Mouse (Mus musculus): ENCODE measurements around the gene Foxa2.

The Foxa2 gene

DNA sequence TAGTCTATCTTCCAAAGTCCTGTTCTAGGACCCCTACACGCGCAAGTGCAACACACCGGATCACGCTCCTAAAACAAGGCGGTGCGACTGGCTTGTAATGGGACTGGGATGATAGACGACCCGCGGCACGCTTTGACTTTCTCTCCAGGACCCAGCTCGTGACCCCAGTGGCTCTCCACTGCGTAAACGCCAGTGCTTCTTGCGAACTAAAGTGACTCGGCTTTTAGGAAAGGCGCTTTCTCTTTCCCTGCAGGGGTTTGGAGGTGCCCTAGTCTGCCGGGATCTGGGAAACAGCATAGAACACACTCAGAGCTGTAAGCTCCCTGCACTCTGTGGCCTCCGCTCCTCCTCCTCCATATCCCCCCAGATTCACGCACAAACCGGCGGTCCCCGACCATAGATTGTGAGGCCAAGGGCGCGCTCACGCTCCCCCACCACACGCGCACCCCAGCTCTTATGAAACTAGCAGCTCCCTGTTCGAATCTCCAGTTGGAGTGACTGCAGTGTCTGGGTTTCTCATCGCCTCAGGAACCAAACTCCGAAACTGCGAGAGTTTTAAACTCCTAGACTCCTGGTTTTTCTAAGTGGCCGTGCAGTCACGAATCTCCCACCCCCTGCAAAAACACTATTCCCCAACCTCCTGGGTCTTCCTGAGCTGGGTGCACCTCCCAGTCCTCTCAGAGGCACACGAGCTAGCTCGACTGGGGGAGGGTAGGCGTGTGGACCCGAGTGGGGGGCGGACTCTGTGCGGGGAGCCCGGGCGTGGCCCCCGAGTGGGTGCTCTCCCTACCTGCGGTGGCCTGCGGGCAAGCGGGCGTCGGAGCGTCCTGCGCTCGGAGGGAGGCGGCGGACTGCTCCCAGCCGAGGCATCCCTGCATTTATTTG, 7.2 kb downstream of the Foxa2 start:
- no peak for DNase-seq (ENCODE audit: low spot score in 2 of 2)

DNA sequence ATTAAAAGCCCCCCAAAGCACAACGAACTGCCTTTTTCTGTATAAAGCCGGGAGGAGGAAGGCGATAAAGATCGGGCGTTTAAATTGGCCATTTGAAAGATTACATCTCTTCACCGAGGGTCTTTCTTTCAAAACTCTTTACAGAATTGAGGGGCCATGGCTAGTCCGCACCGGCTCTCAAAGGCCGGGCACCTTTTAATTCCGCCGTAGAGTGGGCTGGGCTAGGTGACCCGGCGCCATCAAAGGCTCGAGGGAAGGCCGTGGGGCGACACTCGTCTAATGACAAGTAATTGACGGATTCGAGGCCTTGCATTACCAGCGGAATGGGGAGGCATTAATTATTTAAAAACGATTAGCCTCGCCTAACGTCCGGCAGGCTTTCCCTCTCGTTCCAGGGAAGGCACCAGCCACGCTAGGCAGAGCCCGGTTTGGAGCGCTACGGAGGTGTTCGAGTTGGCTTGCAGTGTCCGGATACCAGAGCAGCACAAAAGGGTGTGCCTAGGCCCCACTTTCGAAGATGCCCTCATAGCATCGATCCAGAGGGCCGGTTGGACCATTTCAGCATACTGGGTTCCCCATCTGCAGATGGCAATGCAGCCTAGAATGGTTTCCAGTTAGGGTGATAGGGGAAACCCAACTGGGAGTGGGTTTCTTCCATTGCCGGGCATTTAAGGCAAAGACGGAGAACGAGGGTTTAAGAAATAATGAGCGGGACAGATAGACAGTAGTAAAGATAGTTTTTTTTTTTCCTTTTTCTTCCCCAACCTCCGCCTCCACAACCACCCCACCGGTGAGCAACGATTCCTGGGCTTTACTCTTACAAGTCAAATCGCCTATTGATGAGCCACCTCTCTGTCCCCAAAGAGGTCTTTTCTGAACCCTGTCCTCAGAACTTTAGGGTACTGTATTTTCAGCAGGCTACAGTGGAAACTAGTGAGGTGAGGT, 8.1 kb downstream of the Foxa2 start:
- no peak for DNase-seq (ENCODE audit: low spot score in 2 of 2)

- no peak for DNase-seq (ENCODE audit: low spot score in 2 of 2)
Measured at GRCm38 (mm10) chr2:148036611-148037160, 10.1 kb downstream of the Foxa2 start.

- DNase-seq (ENCODE audit: low spot score in 2 of 2) = no peak
Measured at GRCm38 (mm10) chr2:148030991-148031675, 15.6 kb downstream of the Foxa2 start.

- DNase-seq (ENCODE audit: low spot score in 2 of 2) = no peak
Measured at GRCm38 (mm10) chr2:148030613-148030935, 16.2 kb downstream of the Foxa2 start.

- peak in 1 of 2 experiments; percentile 18 for DNase-seq (ENCODE audit: low spot score in 2 of 2)
Measured at GRCm38 (mm10) chr2:148029751-148030612, 16.8 kb downstream of the Foxa2 start.

GRCm38 (mm10) chr2:148029050-148029608, 17.6 kb downstream of the Foxa2 start:
- DNase-seq (ENCODE audit: low spot score in 2 of 2) = no peak

- no peak for DNase-seq (ENCODE audit: low spot score in 2 of 2)
Measured at GRCm38 (mm10) chr2:148026366-148026765, 20.4 kb downstream of the Foxa2 start.

DNA sequence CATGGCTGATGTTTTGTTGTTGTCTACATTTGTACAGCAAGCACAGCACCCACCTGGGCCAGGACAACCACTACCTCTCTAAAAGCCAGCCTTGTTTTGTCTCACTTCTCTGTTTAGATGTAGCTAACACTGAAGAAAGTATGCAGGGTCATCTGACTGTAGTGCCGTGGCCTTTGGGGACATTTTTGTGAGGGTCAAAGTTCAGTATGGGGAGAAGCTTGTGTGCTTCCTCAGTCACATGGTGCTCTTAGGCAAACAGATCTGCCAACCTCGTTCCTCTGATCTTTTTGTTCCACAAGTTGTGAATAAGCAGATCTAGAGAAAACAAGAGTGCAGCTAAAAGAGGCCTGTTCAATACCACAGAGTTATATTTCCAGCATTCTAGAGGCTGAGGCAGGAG, 21.3 kb downstream of the Foxa2 start:
- DNase-seq (ENCODE audit: low spot score in 2 of 2) = no peak

- no peak for DNase-seq (ENCODE audit: low spot score in 2 of 2)
Measured at GRCm38 (mm10) chr2:148024268-148024935, 22.4 kb downstream of the Foxa2 start.

GRCm38 (mm10) chr2:148023340-148023806, 23.4 kb downstream of the Foxa2 start:
- DNase-seq (ENCODE audit: low spot score in 2 of 2) = no peak

- DNase-seq (ENCODE audit: low spot score in 2 of 2) = no peak
Measured at GRCm38 (mm10) chr2:148021919-148022570, 24.7 kb downstream of the Foxa2 start.

- no peak for DNase-seq (ENCODE audit: low spot score in 2 of 2)
Measured at GRCm38 (mm10) chr2:148021016-148021415, 25.8 kb downstream of the Foxa2 start.

GRCm38 (mm10) chr2:148020125-148020524, 26.6 kb downstream of the Foxa2 start:
- DNase-seq (ENCODE audit: low spot score in 2 of 2) = no peak

DNA sequence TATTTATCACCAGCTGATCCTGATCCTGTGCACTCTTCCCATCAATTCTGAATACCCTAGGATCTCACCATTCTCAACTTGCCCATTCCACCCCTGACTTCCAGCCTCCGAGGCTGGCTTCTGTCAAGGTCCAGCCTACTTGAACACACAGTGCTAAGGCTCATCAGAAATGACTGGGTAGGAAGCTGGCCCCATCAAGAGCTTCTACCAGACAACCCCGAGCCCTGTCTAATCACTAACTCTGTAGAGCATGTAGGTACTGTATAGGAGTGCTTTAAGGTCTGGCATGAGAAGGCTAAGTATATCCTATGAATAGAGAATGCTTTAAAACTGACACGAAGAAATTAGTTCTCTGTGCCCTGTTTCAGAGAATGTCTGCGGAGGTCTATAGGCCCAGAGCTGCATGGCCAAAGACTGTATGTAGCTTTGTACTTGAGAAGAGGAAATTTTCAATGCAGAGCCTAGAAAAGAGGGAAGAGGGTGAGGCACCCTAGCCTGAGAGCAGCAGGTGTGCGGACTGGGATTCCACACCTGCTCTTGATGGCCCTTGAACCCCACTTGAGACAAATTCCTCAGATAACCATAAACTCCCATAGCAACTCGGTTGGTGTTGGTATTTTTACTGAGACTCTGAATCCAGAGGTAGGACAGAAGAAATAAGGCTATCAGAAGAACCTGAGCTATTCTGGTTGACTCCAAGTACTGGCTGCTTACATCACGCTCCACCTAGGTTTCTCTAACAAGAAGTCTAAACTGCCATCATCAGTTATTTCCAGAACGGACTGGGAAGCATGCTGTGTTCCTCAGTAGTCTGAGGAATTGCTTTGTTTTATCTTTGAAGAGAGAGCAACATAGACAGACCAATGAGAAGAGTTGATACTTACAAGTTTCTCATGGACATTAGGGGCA, 28.7 kb downstream of the Foxa2 start:
- DNase-seq (ENCODE audit: low spot score in 2 of 2) = no peak

GRCm38 (mm10) chr2:148013382-148013781, 33.4 kb downstream of the Foxa2 start:
- DNase-seq (ENCODE audit: low spot score in 2 of 2) = no peak

DNA sequence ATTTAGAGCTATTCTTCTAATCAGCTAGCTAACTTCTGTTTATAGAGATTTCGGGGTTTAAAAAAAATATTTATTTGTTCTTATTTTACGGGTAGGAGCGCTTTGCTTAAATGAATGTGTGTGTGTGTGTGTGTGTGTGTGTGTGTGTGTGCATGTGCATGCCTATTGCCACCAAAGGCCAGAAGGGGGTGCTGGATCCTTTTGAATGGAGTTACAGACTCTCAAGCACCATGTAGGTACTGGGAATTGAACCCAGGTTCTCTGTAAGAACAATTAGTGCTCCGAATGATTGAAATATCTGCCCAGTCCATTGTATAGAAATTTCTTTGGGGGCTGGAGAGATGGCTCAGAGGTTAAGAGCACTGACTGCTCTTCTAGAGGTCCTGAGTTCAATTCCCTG, 37.7 kb downstream of the Foxa2 start:
- no peak for DNase-seq (ENCODE audit: low spot score in 2 of 2)

All from right cerebral cortex, postnatal 10 days (tissue).